Mouse (Mus musculus): ENCODE data around the gene Rab11a.
"Not testable (repeated sequence)": the region's sequence is repeated elsewhere in the genome, so short reads cannot be mapped to it uniquely, and the experiment has no call there.

The Rab11a gene

DNA sequence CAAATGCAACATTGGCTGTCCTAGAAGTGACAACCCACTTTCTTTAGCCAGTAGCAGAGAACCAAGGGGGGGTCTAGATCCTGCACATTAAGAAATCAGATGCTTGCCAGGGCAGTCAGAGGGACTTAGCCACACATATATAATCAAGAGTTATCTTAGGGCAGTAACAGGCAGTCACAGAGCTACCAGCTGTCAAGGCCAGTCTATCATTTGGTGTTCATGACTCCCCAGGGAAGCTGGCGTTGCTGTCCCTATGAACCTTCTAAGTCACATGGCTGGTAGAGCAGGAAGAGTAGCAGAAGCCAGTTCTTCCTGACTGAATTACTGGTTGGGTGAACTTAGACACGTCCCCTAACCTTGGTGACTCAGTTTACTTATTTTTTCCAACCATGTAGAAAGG is 44.5 kb downstream of the Rab11a start:
- no peak for DNase-seq (ENCODE audit: low spot score)

DNA sequence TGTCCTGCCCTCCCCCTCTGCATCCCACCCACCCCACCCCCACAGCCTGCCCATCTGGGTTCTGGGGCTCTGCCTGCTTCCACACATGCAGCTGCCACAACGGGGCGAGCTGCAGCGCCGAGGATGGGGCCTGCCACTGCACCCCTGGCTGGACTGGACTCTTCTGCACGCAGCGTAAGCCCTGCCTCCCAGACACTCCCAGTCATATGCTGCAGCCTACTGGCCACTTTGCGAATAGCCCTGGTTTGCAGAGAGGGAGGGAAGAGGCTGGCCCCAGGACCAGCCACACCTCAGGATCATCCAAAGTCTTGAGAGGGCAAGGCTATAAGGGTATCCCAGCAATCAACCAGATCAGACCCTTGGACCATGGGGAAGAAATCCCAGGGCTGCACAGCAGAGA is 46.4 kb downstream of the Rab11a start:
- DNase-seq (ENCODE audit: low spot score) = no peak

GRCm38 (mm10) chr9:64690771-64691170 is 46.8 kb downstream of the Rab11a start:
- DNase-seq (ENCODE audit: low spot score) = no peak

DNA sequence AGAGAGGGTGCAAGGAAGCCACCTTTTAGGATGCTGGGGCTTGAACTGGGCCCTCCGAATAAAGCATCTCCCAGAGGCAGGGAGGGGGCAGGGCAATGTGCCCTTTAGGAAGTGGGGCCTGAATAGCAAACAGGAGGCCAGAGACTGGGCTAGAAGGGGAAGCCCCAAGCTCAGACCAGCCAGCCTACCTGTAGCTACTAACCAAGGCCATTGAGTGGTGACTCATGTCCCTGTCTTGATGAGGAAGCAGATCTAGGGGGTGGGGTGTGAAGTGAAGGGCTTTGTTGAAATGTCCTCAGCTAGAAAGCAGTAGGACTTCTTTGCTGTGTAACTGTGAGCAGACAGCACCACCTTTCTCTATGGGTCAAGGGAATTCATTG is 49.6 kb downstream of the Rab11a start:
- DNase-seq (ENCODE audit: low spot score) = no peak

DNA sequence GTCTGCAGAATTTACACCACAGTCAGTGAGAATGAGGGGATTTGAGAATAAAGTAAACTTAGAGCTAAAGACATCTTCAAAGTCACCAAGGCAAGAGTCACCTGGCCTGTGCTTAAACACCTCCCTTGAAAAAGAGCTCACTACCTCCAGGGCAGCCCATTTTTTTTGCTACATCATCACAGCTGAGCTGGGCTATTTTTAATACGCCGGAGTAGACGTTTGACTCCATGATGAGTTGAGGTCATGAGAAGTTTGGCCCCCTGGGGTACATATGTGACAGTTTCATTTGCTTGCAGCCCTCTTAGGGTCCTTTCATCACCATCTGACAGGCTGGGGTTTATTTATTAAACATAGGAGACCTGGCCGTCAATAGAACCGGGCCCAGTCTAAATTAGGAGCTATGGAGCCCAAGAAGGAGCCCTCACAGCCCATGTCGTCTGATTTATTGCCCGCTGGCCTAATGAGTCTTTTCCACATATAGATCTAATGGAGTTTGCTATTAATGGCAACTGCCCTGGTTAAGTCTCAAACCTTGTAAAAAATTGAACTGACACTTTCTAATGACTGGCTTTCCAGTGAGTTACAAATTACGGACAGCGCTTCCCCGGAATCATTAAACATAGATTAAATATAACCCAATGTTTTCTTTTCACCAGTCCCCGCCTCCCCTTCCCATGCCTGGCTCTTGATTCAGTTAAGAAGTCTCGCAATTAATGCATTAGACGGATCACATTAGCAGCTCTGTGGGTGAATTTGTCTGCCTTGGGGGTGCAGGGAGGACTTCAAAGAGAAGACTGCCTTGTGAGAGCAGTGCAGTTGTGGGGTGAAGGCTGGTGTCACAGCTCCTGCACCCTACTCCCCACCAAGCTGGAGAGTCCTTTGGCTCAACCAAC is 50.2 kb downstream of the Rab11a start:
- no peak for DNase-seq (ENCODE audit: low spot score)

DNA sequence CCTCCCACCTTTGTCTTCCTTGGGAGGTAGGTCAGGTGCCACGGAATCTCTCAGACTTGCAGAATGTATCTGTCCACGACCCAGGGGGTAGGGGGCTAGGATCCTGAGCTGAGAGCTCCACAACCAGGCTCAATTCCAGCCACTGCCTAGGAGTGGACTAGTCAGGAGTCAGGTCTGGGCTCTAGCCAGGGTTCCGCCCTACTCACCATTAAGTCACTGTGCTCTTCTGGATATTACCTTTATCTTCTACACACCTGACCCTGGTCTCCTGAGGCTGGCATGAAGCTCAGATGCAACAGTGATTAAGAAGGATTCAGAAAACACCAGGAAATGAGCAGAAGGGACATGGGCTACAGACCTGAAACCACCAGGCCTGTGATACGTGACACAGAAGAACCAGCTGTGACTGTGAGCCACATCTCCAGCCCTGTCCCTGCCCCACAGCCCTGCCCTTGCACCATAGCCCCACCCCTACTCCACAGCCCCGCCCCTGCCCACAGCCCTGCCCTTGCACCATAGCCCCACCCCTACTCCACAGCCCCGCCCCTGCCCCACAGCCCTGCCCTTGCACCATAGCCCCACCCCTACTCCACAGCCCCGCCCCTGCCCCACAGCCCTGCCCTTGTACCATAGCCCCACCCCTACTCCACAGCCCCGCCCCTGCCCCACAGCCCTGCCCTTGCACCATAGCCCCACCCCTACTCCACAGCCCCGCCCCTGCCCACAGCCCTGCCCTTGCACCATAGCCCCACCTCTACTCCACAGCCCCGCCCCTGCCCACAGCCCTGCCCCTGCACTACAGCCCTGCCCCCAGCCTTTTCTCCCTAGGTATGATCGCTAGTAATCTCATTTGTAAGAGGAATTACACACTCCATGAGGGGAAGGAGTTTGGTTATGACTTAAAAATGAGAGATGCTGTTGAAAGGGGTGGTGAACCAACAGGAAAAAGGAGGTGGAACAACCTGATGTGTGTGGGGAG is 65.9 kb downstream of the Rab11a start:
- DNase-seq (ENCODE audit: low spot score) = not testable (repeated sequence)

- DNase-seq (ENCODE audit: low spot score) = no peak
These were observed 69.6 kb downstream of the Rab11a start for GRCm38 (mm10) chr9:64668001-64668400.

DNA sequence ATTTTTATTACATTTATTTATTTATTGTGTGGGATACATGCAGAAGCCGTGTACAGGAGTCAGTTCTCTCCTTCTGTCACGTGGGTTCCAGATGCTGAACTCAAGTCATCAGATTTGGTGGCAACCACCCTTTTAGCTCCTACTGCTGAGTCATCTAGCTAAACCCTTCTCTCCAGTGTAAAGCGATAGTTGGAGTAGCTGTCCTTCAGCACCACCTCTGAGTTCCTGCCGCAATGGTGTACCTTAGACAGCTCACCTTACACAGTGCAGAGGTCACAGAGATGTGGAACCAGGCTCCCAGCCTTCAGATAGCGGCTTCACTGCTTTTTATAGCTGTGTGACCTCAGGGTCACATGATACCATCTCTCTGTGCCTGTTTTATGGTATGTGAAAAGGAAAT is 70.0 kb downstream of the Rab11a start:
- no peak for DNase-seq (ENCODE audit: low spot score)

GRCm38 (mm10) chr9:64666549-64666948 is 71.0 kb downstream of the Rab11a start:
- no peak for DNase-seq (ENCODE audit: low spot score)
